Mouse (Mus musculus) limb, embryonic 11.5 days (tissue): Measurements from ENCODE around the gene Trpc7. TPM values are rescaled to one million over a fixed set of nuclear protein-coding genes. Genes with fewer than 3 reads are reported as not detected.

Source experiments
- ATAC-seq: fragments of 200-750 bp; cut with Nextera tagmentation; 2 replicates; pipeline ENCODE4 v1.8.0; 2017; ENCODE audit warnings: low read depth; ENCODE audit not compliant: insufficient number of reproducible peaks, low FRiP score, low TSS enrichment
- DNase-seq: peaks from one replicate; pipeline ENCODE4 v3.0.0-alpha.2; 2015; ENCODE audit warnings: low spot score
- H3K27ac ChIP-seq: fragments of 300-500 bp; sonication (generic); replicated peaks from 2 replicates; pipeline ENCODE4 v1.5.1; 2014; ENCODE audit warnings: low read depth, mild to moderate bottlenecking, low read length
- H3K27me3 ChIP-seq: fragments of 300-500 bp; sonication (generic); 2 replicates; pipeline ENCODE4 v1.6.1; 2014; ENCODE audit warnings: mild to moderate bottlenecking, low read length, mixed read lengths; ENCODE audit not compliant: control insufficient read depth, insufficient read depth
- H3K36me3 ChIP-seq: fragments of 300-500 bp; sonication (generic); 2 replicates; pipeline ENCODE4 v1.6.1; 2014; ENCODE audit warnings: mild to moderate bottlenecking, low read length, moderate library complexity, mixed read lengths; ENCODE audit not compliant: control insufficient read depth, insufficient read depth
- H3K4me1 ChIP-seq: fragments of 300-500 bp; sonication (generic); 2 replicates; pipeline ENCODE4 v1.6.1; 2014; ENCODE audit warnings: low read length, mixed read lengths; ENCODE audit not compliant: control insufficient read depth, insufficient read depth
- H3K4me2 ChIP-seq: fragments of 300-500 bp; sonication (generic); 2 replicates; pipeline ENCODE4 v1.6.1; 2014; ENCODE audit warnings: low read depth, mild to moderate bottlenecking, moderate library complexity; ENCODE audit not compliant: severe bottlenecking
- H3K4me3 ChIP-seq: fragments of 300-500 bp; sonication (generic); 2 replicates; pipeline ENCODE4 v1.5.1; 2014; ENCODE audit warnings: low read depth, low read length
- H3K9ac ChIP-seq: fragments of 300-500 bp; sonication (generic); 2 replicates; pipeline ENCODE4 v1.6.1; 2014; ENCODE audit warnings: mild to moderate bottlenecking, low read length
- H3K9me3 ChIP-seq: fragments of 300-500 bp; sonication (generic); 2 replicates; pipeline ENCODE4 v1.6.1; 2016; ENCODE audit warnings: low read length; ENCODE audit not compliant: control insufficient read depth
- WGBS: fragments of 180-500 bp; shearing (Covaris S2); extraction: QIAGEN DNeasy Blood & Tissue Kit; methylation state at CpG from one replicate; pipeline ENCODE4 v1.1.7; 2014; 5-methylcytosine and 5-hydroxymethylcytosine counted together
- polyA plus RNA-seq: library from polyadenylated mRNA; unstranded; fragments of >200 nt; fragmentation: Nextera tagmentation; extraction: Ambion mirVana; gene quantifications from 2 replicates; pipeline ENCODE4 v1.2.1, GENCODE M21; 2014

Trpc7 gene
- polyA plus RNA-seq, 1 experiment from 2014 or later, result 0.04 TPM

DNA sequence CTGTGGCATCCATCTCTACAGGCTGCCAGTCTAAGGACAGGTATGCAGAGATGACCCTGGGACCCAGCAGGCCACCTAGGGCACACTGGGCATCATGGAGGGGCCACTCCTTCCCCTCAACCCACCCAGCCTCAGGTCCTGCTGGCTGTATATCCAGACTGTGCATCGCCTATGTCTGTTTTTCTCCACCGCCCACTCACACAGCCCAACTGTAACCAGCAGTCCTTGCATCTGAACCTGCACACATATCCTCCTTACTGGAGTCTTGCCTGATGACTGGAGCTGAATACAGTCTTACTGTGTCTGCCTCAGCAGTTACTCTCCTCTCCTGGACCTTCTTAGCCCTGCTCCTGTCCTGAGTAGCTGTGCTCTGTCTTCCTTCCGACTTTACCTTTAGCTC, 114.1 kb downstream of the Trpc7 start:
- Histone ChIP-seq H3K4me2 (no peak overlapping the region), H3K27me3 (no peaks in the 10 kb centered on the region), H3K36me3 (no peaks in the 10 kb centered on the region), H3K27ac (no peak overlapping the region), H3K9ac (no peak overlapping the region), H3K4me3 (no peak overlapping the region), H3K4me1 (no peaks in the 10 kb centered on the region), H3K9me3 (no peaks in the 10 kb centered on the region)
- ATAC-seq (no peak), DNase-seq (no peak)
- WGBS, result 94% methylated on average over 3 of the region's 3 CpGs

GRCm38 (mm10) chr13:56780746-56781469, 114.9 kb downstream of the Trpc7 start:
- 78% methylated on average over 13 of the region's 13 CpGs for WGBS
- DNase-seq (no peak), ATAC-seq (no peak)
- H3K4me2 ChIP-seq, result no peak overlapping the region
- no peaks in the 10 kb centered on the region for H3K4me1 ChIP-seq
- H3K36me3 ChIP-seq, result no peaks in the 10 kb centered on the region
- no peaks in the 10 kb centered on the region for H3K27me3 ChIP-seq
- no peaks in the 10 kb centered on the region for H3K9me3 ChIP-seq
- H3K4me3 ChIP-seq, result no peak overlapping the region
- H3K27ac ChIP-seq, result no peak overlapping the region
- H3K9ac ChIP-seq, result no peak overlapping the region

DNA sequence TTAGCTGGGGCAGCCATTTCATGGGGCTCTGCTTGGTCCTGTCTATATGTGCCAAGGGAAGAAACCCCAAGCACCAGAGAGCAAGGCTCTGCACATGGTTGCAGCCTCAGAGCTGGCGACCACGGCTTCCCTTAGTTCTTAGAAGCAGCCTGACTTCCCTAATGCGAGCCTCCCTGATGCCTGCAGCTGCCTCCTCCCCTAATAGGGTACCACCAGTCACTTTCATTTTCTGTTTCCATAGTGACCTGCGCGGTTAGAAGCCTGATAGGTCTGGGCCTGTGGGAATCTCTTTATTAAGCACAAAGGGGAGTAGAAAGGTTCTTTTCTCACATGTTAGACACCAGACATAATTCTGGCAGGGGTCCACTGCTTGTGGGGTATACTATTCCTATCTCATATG, 121.5 kb downstream of the Trpc7 start:
- H3K4me1 ChIP-seq, result peaks cover 7% of the 10 kb centered on the region
- H3K9me3 ChIP-seq, result no peaks in the 10 kb centered on the region
- H3K36me3 ChIP-seq, result no peaks in the 10 kb centered on the region
- no peak overlapping the region for H3K4me3 ChIP-seq
- H3K27me3 ChIP-seq, result no peaks in the 10 kb centered on the region
- ATAC-seq, result no peak
- H3K4me2 ChIP-seq, result no peak overlapping the region
- WGBS, result 32% methylated on average over 5 of the region's 5 CpGs
- no peak for DNase-seq
- no peak overlapping the region for H3K27ac ChIP-seq
- H3K9ac ChIP-seq, result no peak overlapping the region

DNA sequence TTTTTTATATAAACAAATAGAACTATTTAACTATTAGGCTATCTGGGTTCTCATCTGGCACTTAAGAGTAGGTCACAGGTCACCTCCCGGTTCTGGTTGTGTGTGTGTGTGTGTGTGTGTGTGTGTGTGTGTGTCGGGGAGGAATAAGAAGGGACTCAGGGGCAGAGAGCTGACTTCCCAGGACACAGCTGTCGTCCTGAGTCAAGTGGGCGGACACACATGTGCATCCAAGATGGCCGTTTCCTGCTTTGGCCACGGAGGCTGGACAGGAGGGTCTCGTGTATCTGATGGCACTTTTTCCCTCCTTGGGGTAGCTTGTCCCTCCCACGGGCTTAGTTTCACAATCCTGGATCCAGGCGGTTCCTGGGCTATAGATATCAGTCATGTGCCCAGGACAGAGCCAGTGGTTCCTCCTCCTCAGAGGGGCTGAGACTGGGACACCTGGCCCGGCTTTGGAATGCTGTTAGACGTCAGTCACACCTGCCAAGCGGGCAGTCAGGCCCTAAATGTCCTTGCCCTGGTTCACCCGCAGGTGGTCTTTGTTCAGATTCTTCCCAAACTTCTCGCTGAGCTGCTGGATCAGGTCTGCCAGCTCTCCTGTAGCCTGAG, 122.4 kb downstream of the Trpc7 start:
- no peak overlapping the region for H3K27ac ChIP-seq
- H3K27me3 ChIP-seq, result no peaks in the 10 kb centered on the region
- no peaks in the 10 kb centered on the region for H3K9me3 ChIP-seq
- 41% methylated on average over 14 of the region's 14 CpGs for WGBS
- no peak overlapping the region for H3K4me3 ChIP-seq
- DNase-seq, result no peak
- no peaks in the 10 kb centered on the region for H3K36me3 ChIP-seq
- peaks cover 7% of the 10 kb centered on the region for H3K4me1 ChIP-seq
- ATAC-seq, result no peak
- H3K9ac ChIP-seq, result no peak overlapping the region
- H3K4me2 ChIP-seq, result no peak overlapping the region

DNA sequence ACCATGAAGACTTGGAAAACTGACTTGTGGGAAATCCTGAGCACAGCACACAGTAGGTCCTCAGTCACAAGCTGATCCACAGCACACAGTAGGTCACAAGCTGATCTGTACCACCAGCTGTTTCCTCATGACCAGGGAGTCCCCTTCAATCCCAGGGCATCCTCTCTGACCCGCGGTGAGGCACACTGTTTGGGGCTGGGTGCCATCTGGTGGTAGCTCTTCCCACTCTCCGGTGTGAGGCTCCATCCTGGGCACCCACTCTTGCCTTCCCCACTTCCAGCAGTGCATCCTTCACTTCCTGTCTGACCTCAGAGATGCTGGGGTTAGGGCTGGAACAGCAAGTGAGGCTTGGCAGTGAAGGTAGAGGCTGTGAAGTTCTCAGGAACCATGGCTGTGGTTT, 123.2 kb downstream of the Trpc7 start:
- DNase-seq, result no peak
- Histone ChIP-seq H3K4me1 (peaks cover 7% of the 10 kb centered on the region), H3K36me3 (no peaks in the 10 kb centered on the region), H3K27ac (no peak overlapping the region), H3K4me3 (no peak overlapping the region), H3K9ac (no peak overlapping the region), H3K4me2 (no peak overlapping the region), H3K27me3 (no peaks in the 10 kb centered on the region), H3K9me3 (no peaks in the 10 kb centered on the region)
- ATAC-seq, result no peak
- WGBS, result 37% methylated on average over 3 of the region's 3 CpGs

DNA sequence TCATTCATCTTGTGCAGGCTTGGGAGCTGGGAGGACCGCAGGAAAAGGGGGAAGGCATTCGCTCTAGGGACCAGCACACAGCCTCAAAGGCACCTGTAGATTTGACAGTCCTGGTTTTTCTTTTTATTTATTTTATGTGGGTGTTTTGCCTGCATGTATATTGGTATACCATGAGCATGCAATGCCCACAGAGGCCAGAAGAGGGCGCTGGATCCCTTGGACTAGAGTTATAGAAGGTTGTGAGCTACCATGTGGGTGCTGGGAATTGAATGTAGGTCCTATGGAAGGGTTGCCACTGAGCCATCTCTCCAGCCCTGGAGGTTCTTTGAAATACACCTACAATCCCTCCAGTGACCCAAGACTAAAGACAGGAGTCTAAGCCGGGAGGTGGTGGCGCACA, 125.0 kb downstream of the Trpc7 start:
- ATAC-seq, result no peak
- Histone ChIP-seq H3K9ac (no peak overlapping the region), H3K4me3 (no peak overlapping the region), H3K27ac (no peak overlapping the region), H3K9me3 (no peaks in the 10 kb centered on the region), H3K36me3 (no peaks in the 10 kb centered on the region), H3K4me1 (peaks cover 7% of the 10 kb centered on the region), H3K4me2 (no peak overlapping the region), H3K27me3 (no peaks in the 10 kb centered on the region)
- 78% methylated on average over 5 of the region's 5 CpGs for WGBS
- no peak for DNase-seq

DNA sequence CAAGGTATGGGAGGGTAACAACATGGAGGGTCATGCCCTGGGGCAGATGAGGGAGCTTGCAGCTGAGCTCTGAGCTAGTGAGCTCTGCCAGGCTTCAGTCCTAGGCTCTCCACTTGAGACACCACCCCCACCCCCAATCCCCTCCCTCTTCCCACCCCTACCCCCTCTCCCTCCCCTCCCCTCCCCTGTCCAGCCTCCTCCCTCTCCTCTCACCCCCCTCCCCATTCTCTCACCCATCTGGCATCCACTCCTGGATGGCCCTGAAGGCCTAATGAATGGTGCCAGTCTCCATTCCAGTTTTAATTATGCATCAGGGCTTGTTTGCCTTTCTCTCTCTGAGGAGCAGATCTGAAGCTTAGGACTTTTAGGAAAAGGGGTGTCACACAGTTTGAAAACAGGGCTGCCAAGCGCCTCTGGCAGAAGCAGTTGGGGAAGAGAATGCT, 125.6 kb downstream of the Trpc7 start:
- DNase-seq, result no peak
- ATAC-seq, result no peak
- Histone ChIP-seq H3K9ac (no peak overlapping the region), H3K27me3 (no peaks in the 10 kb centered on the region), H3K9me3 (no peaks in the 10 kb centered on the region), H3K27ac (no peak overlapping the region), H3K4me3 (no peak overlapping the region), H3K36me3 (no peaks in the 10 kb centered on the region), H3K4me1 (peaks cover 7% of the 10 kb centered on the region), H3K4me2 (no peak overlapping the region)
- WGBS, result 67% methylated on average over 1 of the region's 1 CpGs

GRCm38 (mm10) chr13:56769431-56769830, 126.4 kb downstream of the Trpc7 start:
- Histone ChIP-seq H3K4me2 (no peak overlapping the region), H3K4me1 (peaks cover 7% of the 10 kb centered on the region), H3K36me3 (no peaks in the 10 kb centered on the region), H3K9me3 (no peaks in the 10 kb centered on the region), H3K9ac (no peak overlapping the region), H3K4me3 (no peak overlapping the region), H3K27ac (no peak overlapping the region), H3K27me3 (no peaks in the 10 kb centered on the region)
- DNase-seq (no peak), ATAC-seq (no peak)
- WGBS, result 16% methylated on average over 4 of the region's 4 CpGs
